Mouse (Mus musculus): ENCODE measurements around the gene Vps26b.

- TF ChIP-seq CTCF (IDR thresholded peaks at IDR 0.05; ENCODE audit: low read depth): no peak
- no peak for TF ChIP-seq EP300 (IDR thresholded peaks at IDR 0.05; ENCODE audit: low read depth)
Observed at GRCm38 (mm10) chr9:26985668-26986277, 44.1 kb downstream of the Vps26b start.

All from liver, embryonic 14.5 days (tissue).